In genomic region chr19:61084149-61084940, GRCm38 (mm10) we compare ENCODE assay signal across 9 mouse cellular contexts. TPM values are rescaled to one million over a fixed set of nuclear protein-coding genes. Genes with fewer than 3 reads are reported as not detected.
DNase-seq lines count a peak whose midpoint lies in the region; ATAC-seq and TF ChIP-seq lines count a peak whose summit lies in the region.
"Had no signal": no experiment of that assay in that cellular context is flagged by ENCODE, and none has a peak within 500 bp of the region (broad histone marks: within the 10 kb centered on the region; RNA-seq: fewer than 3 reads in every experiment).

No protein-coding gene starts in this region.

- H3K4me1 ChIP-seq in brown adipose tissue, adult 24 weeks (ENCODE audit: control insufficient read depth, insufficient read depth, insufficient read length, low read length), result peaks cover 3% of the 10 kb centered on the region; the same call in 1 of the 2 replicates
- H3K4me1 ChIP-seq in forebrain, embryonic 11.5 days (replicated peaks; ENCODE audit: control insufficient read depth, insufficient read depth, low read length), result no peaks in the 10 kb centered on the region
- peaks cover 3% of the 10 kb centered on the region; the same call in 1 of the 2 replicates for H3K4me1 ChIP-seq in liver, postnatal 0 days (ENCODE audit: insufficient read depth)
- no peaks in the 10 kb centered on the region for H3K4me1 ChIP-seq in neural tube, embryonic 15.5 days
- H3K4me1 ChIP-seq: heart, embryonic 13.5 days had no signal

- no peak overlapping the region for H3K4me3 ChIP-seq in brown adipose tissue, adult 24 weeks (ENCODE audit: insufficient read depth, low read depth, low read length)
- no peak overlapping the region for H3K4me3 ChIP-seq in forebrain, embryonic 11.5 days (ENCODE audit: low read depth, low read length)
- no peak overlapping the region for H3K4me3 ChIP-seq in liver, postnatal 0 days (ENCODE audit: low read depth, low read length)
- no peak overlapping the region for H3K4me3 ChIP-seq in neural tube, embryonic 15.5 days (replicated peaks)
- H3K4me3 ChIP-seq: heart, embryonic 13.5 days had no signal

- 44% methylated on average over 4 of the region's 4 CpGs for WGBS in forebrain, embryonic 11.5 days
- 50% methylated on average over 4 of the region's 4 CpGs for WGBS in large intestine, adult 2 months
- WGBS in liver, postnatal 0 days (ENCODE audit: insufficient replicate concordance), result 30% methylated on average over 4 of the region's 4 CpGs
- WGBS in neural tube, embryonic 15.5 days, result 54% methylated on average over 4 of the region's 4 CpGs

- peak overlapping the region; percentile 6; the same call in 1 of the 2 replicates for H3K27ac ChIP-seq in brown adipose tissue, adult 24 weeks (replicated peaks; ENCODE audit: low read depth, low read length)
- H3K27ac ChIP-seq in forebrain, embryonic 11.5 days (ENCODE audit: low read depth, low read length), result no peak overlapping the region
- H3K27ac ChIP-seq in liver, postnatal 0 days (ENCODE audit: low read depth), result no peak overlapping the region
- no peak overlapping the region for H3K27ac ChIP-seq in neural tube, embryonic 15.5 days (replicated peaks)
- H3K27ac ChIP-seq: heart, embryonic 13.5 days had no signal

- H3K9ac ChIP-seq in forebrain, embryonic 11.5 days (ENCODE audit: low read length), result no peak overlapping the region
- H3K9ac ChIP-seq in liver, postnatal 0 days (replicated peaks), result no peak overlapping the region
- no peak overlapping the region for H3K9ac ChIP-seq in neural tube, embryonic 15.5 days (replicated peaks)
- H3K9ac ChIP-seq: heart, embryonic 13.5 days had no signal

- TF ChIP-seq EP300 in liver, postnatal 0 days (IDR thresholded peaks at IDR 0.05; ENCODE audit: low read depth), result no peak

- H3K27me3 ChIP-seq in forebrain, embryonic 11.5 days (ENCODE audit: control insufficient read depth, insufficient read depth, low read length), result no peaks in the 10 kb centered on the region
- H3K27me3 ChIP-seq in liver, postnatal 0 days (ENCODE audit: insufficient read depth, low read length), result no peaks in the 10 kb centered on the region
- no peaks in the 10 kb centered on the region for H3K27me3 ChIP-seq in neural tube, embryonic 15.5 days (replicated peaks)
- H3K27me3 ChIP-seq: heart, embryonic 13.5 days had no signal

- no peaks in the 10 kb centered on the region for H3K9me3 ChIP-seq in forebrain, embryonic 11.5 days (ENCODE audit: control insufficient read depth, low read length)
- no peaks in the 10 kb centered on the region for H3K9me3 ChIP-seq in liver, postnatal 0 days (ENCODE audit: low read length)
- no peaks in the 10 kb centered on the region for H3K9me3 ChIP-seq in neural tube, embryonic 15.5 days (replicated peaks)
- H3K9me3 ChIP-seq: heart, embryonic 13.5 days had no signal

- peak; percentile 56; the same call in 1 of the 2 replicates for ATAC-seq in forebrain, embryonic 11.5 days (replicated peaks; ENCODE audit: low FRiP score)
- peak; percentile 69 for ATAC-seq in liver, postnatal 0 days
- peak; percentile 79 for ATAC-seq in neural tube, embryonic 15.5 days (ENCODE audit: low FRiP score)

- no peaks in the 10 kb centered on the region for H3K36me3 ChIP-seq in forebrain, embryonic 11.5 days (ENCODE audit: control insufficient read depth, insufficient read depth, low read length)
- H3K36me3 ChIP-seq in liver, postnatal 0 days (replicated peaks; ENCODE audit: insufficient read depth, low read length), result no peaks in the 10 kb centered on the region
- H3K36me3 ChIP-seq in neural tube, embryonic 15.5 days, result peaks cover 23% of the 10 kb centered on the region

- intact Hi-C loops in heart, postnatal 14 days (cut with DNase I), result loop anchor here (1.0 to 5.0 kb wide), 3 partner anchors 132 to 201 kb away; partner anchors contain the start of gene Grk5

- DNase-seq in CD8-positive naive resting alpha-beta T cell, adult 2 months (ENCODE audit: low read depth in 2 of 2, low spot score in 2 of 2), result peak; percentile 75 to 84
- DNase-seq in forebrain, embryonic 11.5 days (ENCODE audit: low spot score), result peak; percentile 91
- peak; percentile 88 to 93 for DNase-seq in heart, postnatal 14 days
- peak; percentile 52 for DNase-seq in large intestine, adult 2 months (ENCODE audit: low read depth, low spot score)
- DNase-seq in liver, postnatal 0 days, result peak; percentile 90
- peak; percentile 70 for DNase-seq in testis, postnatal 14 days (ENCODE audit: low spot score)

- no peak overlapping the region for H3K4me2 ChIP-seq in forebrain, embryonic 11.5 days (ENCODE audit: low read depth, low read length, severe bottlenecking)
- H3K4me2 ChIP-seq in liver, postnatal 0 days (ENCODE audit: low read depth, low read length), result no peak overlapping the region
- H3K4me2 ChIP-seq in neural tube, embryonic 15.5 days, result no peak overlapping the region
- H3K4me2 ChIP-seq: heart, embryonic 13.5 days had no signal

- peak; percentile 99 for TF ChIP-seq CTCF in liver, postnatal 0 days (IDR thresholded peaks at IDR 0.05; ENCODE audit: low read depth)

RNA-seq across cellular contexts. Expression of gene Zfp950, which starts 56.3 kb away (rescaled TPM):
- polyA plus RNA-seq in brown adipose tissue, adult 24 weeks (2012; ENCODE audit: insufficient read depth, insufficient read length, missing spikeins), result 11.3 and 23.0 TPM in 2 replicates
- 25.6 and 27.1 TPM in 2 replicates for polyA plus RNA-seq in forebrain, embryonic 11.5 days (2014; fragmentation: Nextera tagmentation; extraction: Ambion mirVana)
- 10 to 100 TPM in 1 of 2 experiments, 1 to 10 TPM in 1; 9.9 to 14.8 TPM for total RNA-seq in heart, postnatal 14 days (2021)
- 4.4 and 7.4 TPM in 2 replicates for polyA plus RNA-seq in large intestine, adult 2 months (2012; rRNA removed)
- polyA plus RNA-seq in liver, postnatal 0 days (2015; fragmentation: Nextera tagmentation; extraction: Ambion mirVana), result 10.8 and 13.7 TPM in 2 replicates
- polyA plus RNA-seq in neural tube, embryonic 15.5 days (2015; fragmentation: Nextera tagmentation; extraction: Ambion mirVana), result 60.9 and 65.1 TPM in 2 replicates
